Mouse (Mus musculus) neutrophil, adult 59 days (primary cell): ENCODE results near the gene Ndufa6. TPM values are rescaled to one million over a fixed set of nuclear protein-coding genes. Genes with fewer than 3 reads are reported as not detected.

ENCODE experiments used
- total RNA-seq, 2 experiments: library from RNA; stranded (reverse); gene quantifications; 1 replicate in 1 of 2; 2 replicates in 1 of 2; pipeline ENCODE4 v1.2.4; 2023

Gene Ndufa6
- total RNA-seq: 10 to 100 TPM; 79.4 to 88.3 TPM

DNA sequence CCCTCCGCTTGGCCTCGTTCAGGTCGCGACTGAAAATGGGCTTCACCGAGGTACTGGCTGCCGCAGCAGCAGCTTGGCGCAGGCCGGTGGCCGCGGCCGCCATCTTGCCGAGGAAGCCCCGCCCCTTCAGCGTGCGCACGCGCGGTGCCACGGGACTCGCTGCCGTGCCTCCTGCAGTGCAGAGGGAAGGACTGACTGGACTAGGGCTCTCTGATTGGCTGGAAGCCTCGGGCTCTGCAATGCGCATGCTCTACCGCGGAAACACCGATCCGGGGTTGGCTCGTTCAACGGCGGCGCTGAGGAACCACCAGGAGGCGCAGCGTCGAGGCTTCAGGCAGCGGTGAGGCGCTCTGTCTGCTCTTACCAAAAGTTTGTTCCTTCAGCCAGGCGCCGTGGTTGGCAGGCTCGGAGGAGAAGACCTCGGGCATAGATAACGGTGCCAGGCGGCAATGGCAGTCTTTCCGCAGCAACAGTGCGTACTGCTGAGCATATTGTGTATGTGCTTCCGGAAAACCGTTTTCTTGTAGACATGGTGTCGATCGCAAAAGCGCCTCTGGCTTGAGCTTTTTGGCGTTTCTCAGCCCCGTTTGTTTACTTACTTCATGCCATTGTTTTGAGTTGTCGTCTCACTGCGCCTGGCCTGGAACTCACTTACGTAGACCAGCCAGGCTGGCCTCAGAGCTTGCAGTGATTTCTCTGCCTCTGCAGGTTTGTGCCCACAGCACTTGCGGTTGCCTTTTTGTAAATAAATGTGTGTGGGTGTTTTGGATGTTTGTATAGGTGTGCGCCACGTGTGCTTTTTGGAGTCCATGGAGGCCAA, at the start of gene Ndufa6:
Gene Ndufa6 (minus strand): TSS at position 197 of the 820 bp plus-strand sequence.

DNA sequence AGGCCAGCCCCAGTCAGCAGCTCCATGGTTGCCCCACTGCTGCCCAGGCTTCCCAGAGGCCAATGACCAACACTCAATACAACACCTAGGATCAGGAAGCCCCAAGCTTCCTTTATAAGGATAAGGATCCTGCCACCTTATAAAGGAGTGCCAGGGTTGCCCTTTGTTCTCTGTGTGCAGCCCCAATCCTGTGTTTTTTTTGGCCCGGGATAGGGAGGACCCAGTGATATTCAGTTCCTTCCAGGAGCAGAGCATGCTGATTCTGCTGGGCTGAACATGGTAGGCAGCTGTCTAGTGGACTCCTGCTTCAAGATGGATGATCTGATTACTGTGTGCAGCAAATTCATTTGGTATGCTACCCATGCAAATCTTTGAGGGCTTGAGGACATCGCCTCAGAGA, 39.8 kb upstream of the Ndufa6 start, which contains the start of gene Cyp2d11:
Gene Cyp2d11 (minus strand): TSS at position 101 of the 400 bp plus-strand sequence.

DNA sequence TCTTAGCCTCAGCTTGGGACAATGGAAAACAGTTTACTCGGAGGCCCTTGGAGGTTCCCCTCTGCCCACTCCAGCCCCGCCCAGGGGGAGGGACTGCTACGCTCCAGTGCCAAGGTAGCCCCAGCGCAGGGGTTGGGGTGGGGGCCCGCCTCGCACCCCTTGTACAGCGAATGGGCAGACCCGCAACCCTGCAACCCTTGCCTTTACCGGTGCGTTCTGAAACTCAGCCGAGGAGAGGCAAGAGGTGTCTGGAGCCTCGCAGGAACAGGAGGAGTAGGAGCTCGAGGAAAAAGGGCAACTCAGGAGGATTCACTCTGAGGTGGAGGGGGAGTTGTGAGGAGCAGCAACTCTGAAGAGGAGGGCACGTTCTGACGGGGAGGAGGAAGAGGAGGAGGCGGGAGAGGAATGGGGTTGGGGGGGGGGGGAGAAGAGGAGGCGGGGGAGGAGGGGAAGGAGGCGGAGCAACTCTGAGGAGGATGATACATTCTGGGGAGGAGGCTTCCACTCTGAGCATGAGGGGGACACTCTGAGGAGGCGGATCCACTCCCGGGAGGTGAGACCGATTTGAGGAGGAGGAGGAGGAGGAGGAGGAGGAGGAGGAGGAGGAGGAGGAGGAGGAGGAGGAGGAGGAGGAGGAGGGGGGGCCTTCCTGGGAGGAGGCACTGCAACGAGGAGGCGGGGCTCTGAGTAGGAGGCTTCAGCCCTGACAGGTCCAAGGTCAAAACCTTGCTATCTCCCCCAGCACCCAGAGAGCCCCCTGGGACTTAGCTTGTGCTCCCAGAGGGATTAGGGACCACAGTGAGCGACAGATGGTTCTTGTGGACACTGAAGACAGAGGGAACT, 26.0 kb upstream of the Ndufa6 start, which contains the start of gene Cyp2d22:
Gene Cyp2d22 (minus strand): TSS at position 390 of the 843 bp plus-strand sequence.

DNA sequence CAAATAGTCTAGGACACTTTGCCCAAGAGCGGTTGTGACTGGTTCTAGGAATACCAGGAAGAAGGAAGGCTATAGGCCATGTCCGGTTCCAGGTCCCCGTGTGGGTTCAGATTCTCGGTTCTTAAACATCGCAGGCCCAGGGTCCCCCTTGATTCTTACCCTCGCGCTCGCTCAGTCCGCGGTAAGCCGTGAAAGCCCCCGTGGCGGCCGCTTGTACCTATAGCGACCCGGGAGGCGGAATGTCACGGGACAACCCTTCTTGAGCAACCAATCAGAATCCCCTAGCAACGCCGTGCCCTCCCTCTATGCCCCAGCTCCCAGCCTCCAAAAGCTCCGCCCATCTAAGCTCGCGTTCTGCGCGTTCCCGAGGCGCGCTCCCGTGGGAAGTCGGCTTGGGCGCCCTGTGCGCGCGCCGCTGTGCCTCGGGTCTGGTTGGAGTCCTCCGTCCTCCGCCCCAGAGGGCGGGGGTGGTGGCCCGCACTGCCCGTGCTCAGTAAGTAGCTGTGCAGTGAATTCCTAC, 15.5 kb downstream of the Ndufa6 start, which contains the start of the genes Naga, Pheta2 and Smdt1:
Gene Naga (minus strand): TSS at position 333 of the 520 bp plus-strand sequence.
Gene Pheta2 (plus strand): TSS at position 350 of the 520 bp plus-strand sequence.
Gene Smdt1 (plus strand): TSS at position 367 of the 520 bp plus-strand sequence.

Other genes with a start within 250 kb of the Ndufa6 start
- 10 to 100 TPM; 11.2 to 12.7 TPM for gene Ccdc134, start 226.4 kb downstream of the Ndufa6 start, total RNA-seq
- gene Srebf2, start 207.1 kb downstream of the Ndufa6 start, total RNA-seq: 10 to 100 TPM; 76.3 to 79.6 TPM
- under 1 TPM in 1 of 2 experiments, not detected in 1; 0.40 TPM for gene Shisa8, start 141.5 kb downstream of the Ndufa6 start, total RNA-seq
- 1 to 10 TPM; 1.8 to 4.3 TPM for gene Tnfrsf13c, start 130.0 kb downstream of the Ndufa6 start, total RNA-seq
- 10 to 100 TPM; 11.5 to 16.9 TPM for gene Cenpm, start 109.6 kb downstream of the Ndufa6 start, total RNA-seq
- gene 1500009C09Rik, start 101.9 kb downstream of the Ndufa6 start, total RNA-seq: not detected
- gene Sept3, start 79.4 kb downstream of the Ndufa6 start, total RNA-seq: not detected
- gene Wbp2nl, start 55.4 kb downstream of the Ndufa6 start, total RNA-seq: under 1 TPM; 0.35 to 0.42 TPM
- gene Naga, start 15.4 kb downstream of the Ndufa6 start, total RNA-seq: 100 to 1,000 TPM in 1 of 2 experiments, 10 to 100 TPM in 1; 93.8 to 108 TPM
- 1 to 10 TPM; 1.8 to 2.8 TPM for gene Pheta2, start 15.4 kb downstream of the Ndufa6 start, total RNA-seq
- gene Smdt1, start 15.4 kb downstream of the Ndufa6 start, total RNA-seq: 100 to 1,000 TPM in 1 of 2 experiments, 10 to 100 TPM in 1; 83.7 to 103 TPM
- gene Cyp2d22, start 25.9 kb upstream of the Ndufa6 start, total RNA-seq: 1 to 10 TPM in 1 of 2 experiments, under 1 TPM in 1; 0.99 to 1.5 TPM
- gene Cyp2d11, start 39.7 kb upstream of the Ndufa6 start, total RNA-seq: not detected
- gene Cyp2d10, start 52.9 kb upstream of the Ndufa6 start, total RNA-seq: not detected
- not detected for gene Cyp2d9, start 79.1 kb upstream of the Ndufa6 start, total RNA-seq
- not detected for gene Cyp2d12, start 200.8 kb upstream of the Ndufa6 start, total RNA-seq